Mouse (Mus musculus) MEL (cell line): ENCODE results near the gene Syt7.

Source experiments
- SMC3 ChIP-seq: IDR thresholded peaks from 2 replicates; pipeline ENCODE4 v1.6.1; 2011; ENCODE audit warnings: low read depth, low read length, improper control_type of control experiment
- UBTF ChIP-seq: IDR thresholded peaks from 2 replicates; pipeline ENCODE4 v1.6.1; 2012; ENCODE audit warnings: low read depth, mild to moderate bottlenecking, inconsistent platforms, low read length, improper control_type of control experiment, moderate library complexity, borderline replicate concordance; ENCODE audit not compliant: insufficient read depth

DNA sequence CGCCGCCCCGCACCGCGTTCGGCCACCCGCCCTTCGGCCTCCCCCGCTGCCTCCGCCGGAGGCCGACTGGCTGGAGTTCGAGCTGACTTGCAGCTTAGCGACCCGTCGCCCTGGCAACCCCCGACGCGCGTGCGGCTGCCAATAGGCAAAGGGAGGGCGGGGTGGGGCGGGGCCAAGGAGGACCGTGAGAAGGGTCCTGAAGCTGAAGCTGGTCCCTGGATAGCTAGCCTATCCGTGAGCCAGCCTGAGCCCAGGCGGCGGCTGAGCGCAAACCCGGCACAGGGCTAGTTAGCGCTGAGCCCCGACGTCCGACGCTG lies 68.6 kb downstream of the Syt7 start:
- TF ChIP-seq UBTF (no peak), SMC3 (no peak)
